13 mouse cellular contexts compared by ENCODE assay signal in the genomic region with DNA sequence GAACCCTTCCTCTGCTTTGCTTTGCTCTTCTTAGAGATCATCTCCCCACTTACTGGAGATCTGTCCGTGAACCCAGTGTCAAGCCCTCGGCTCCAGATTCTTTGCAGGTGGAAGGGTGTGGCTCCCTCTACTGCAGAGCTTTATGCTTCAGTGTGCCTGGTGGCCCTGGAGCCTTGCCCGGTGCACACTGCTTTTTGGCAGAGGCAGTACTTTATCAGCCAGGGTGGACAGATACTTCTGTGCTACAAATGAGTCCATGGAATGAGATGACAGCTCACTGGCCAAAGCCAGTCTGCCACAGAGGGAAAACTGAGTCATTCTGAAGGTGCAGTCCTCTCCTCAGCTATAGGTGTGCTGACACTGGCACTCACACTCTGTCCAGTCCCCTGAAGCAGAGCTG.
DNase-seq lines count a peak whose midpoint lies in the region; ATAC-seq and TF ChIP-seq lines count a peak whose summit lies in the region.
"Had no signal": no experiment of that assay in that cellular context is flagged by ENCODE, and none has a peak within 500 bp of the region (broad histone marks: within the 10 kb centered on the region; RNA-seq: fewer than 3 reads in every experiment).

No protein-coding gene starts in this region.

- H3K9ac ChIP-seq in intestine, embryonic 15.5 days = no peak overlapping the region
- H3K9ac ChIP-seq: limb, embryonic 13.5 days had no signal

- no peak overlapping the region for H3K4me2 ChIP-seq in intestine, embryonic 15.5 days (replicated peaks)
- H3K4me2 ChIP-seq: limb, embryonic 13.5 days had no signal

- H3K4me3 ChIP-seq in layer of hippocampus, adult 2 months = no peak overlapping the region
- no peak overlapping the region for H3K4me3 ChIP-seq in embryonic facial prominence, embryonic 10.5 days
- H3K4me3 ChIP-seq in intestine, embryonic 15.5 days (replicated peaks) = no peak overlapping the region
- H3K4me3 ChIP-seq: forebrain, embryonic 10.5 days; limb, embryonic 13.5 days; myocyte had no signal

- WGBS in embryonic facial prominence, embryonic 10.5 days = 87% methylated on average over 3 of the region's 3 CpGs
- 65% methylated on average over 3 of the region's 3 CpGs for WGBS in intestine, embryonic 15.5 days

- H3K36me3 ChIP-seq in embryonic facial prominence, embryonic 10.5 days (replicated peaks) = no peaks in the 10 kb centered on the region
- H3K36me3 ChIP-seq in intestine, embryonic 15.5 days = no peaks in the 10 kb centered on the region
- H3K36me3 ChIP-seq: forebrain, embryonic 10.5 days; limb, embryonic 13.5 days had no signal

- H3K27ac ChIP-seq in layer of hippocampus, adult 2 months = 0 out of 2 replicates have a peak overlapping the region, but pooled peaks have one; percentile 36
- no peak overlapping the region for H3K27ac ChIP-seq in embryonic facial prominence, embryonic 10.5 days (replicated peaks)
- H3K27ac ChIP-seq in intestine, embryonic 15.5 days = no peak overlapping the region
- H3K27ac ChIP-seq: forebrain, embryonic 10.5 days; limb, embryonic 13.5 days had no signal

- no peaks in the 10 kb centered on the region for H3K9me3 ChIP-seq in embryonic facial prominence, embryonic 10.5 days
- H3K9me3 ChIP-seq in intestine, embryonic 15.5 days = no peaks in the 10 kb centered on the region
- H3K9me3 ChIP-seq: forebrain, embryonic 10.5 days; limb, embryonic 13.5 days had no signal

- ATAC-seq in intestine, embryonic 15.5 days = no peak

- H3K27me3 ChIP-seq in embryonic facial prominence, embryonic 10.5 days (replicated peaks; ENCODE audit: low read depth, poor library complexity, severe bottlenecking) = no peaks in the 10 kb centered on the region
- no peaks in the 10 kb centered on the region for H3K27me3 ChIP-seq in intestine, embryonic 15.5 days (replicated peaks)
- H3K27me3 ChIP-seq: limb, embryonic 13.5 days had no signal

- H3K4me1 ChIP-seq in embryonic facial prominence, embryonic 10.5 days = peaks cover 3% of the 10 kb centered on the region
- 0 out of 2 replicates have a peak, but pooled peaks cover 3% of the 10 kb centered on the region for H3K4me1 ChIP-seq in intestine, embryonic 15.5 days (replicated peaks)
- H3K4me1 ChIP-seq: limb, embryonic 13.5 days had no signal

- no peak for DNase-seq in layer of hippocampus, adult 2 months (ENCODE audit: low spot score in 2 of 2)
- no peak for DNase-seq in layer of hippocampus, adult 9-10 months (ENCODE audit: low spot score)
- peak; percentile 73 to 79 for DNase-seq in adrenal gland, postnatal 36 days
- peak; percentile 37 for DNase-seq in gastrocnemius, postnatal 10 days
- peak; percentile 83 for DNase-seq in heart, postnatal 4 days
- DNase-seq in embryonic facial prominence, embryonic 10.5 days (ENCODE audit: low spot score) = no peak
- no peak for DNase-seq in embryo, embryonic 10.5 days (ENCODE audit: low spot score)
- DNase-seq: kidney, postnatal 4 days; lung, postnatal 36 days had no signal

- no peak for TF ChIP-seq CTCF in layer of hippocampus, adult 2 months (conservative IDR thresholded peaks at IDR 0.05)

Comparison
In these comparisons a context has a peak if more than half of its experiments do, and no peak if none do; other contexts are left out.
1. DNase-seq: peak in adrenal gland, postnatal 36 days (2 of 2), gastrocnemius, postnatal 10 days (single experiment) and heart, postnatal 4 days (single experiment); none in layer of hippocampus, adult 2 months (0 of 2), layer of hippocampus, adult 9-10 months (single experiment), embryonic facial prominence, embryonic 10.5 days (single experiment) and embryo, embryonic 10.5 days (single experiment).